8 mouse cellular contexts compared by ENCODE assay signal in the genomic region with DNA sequence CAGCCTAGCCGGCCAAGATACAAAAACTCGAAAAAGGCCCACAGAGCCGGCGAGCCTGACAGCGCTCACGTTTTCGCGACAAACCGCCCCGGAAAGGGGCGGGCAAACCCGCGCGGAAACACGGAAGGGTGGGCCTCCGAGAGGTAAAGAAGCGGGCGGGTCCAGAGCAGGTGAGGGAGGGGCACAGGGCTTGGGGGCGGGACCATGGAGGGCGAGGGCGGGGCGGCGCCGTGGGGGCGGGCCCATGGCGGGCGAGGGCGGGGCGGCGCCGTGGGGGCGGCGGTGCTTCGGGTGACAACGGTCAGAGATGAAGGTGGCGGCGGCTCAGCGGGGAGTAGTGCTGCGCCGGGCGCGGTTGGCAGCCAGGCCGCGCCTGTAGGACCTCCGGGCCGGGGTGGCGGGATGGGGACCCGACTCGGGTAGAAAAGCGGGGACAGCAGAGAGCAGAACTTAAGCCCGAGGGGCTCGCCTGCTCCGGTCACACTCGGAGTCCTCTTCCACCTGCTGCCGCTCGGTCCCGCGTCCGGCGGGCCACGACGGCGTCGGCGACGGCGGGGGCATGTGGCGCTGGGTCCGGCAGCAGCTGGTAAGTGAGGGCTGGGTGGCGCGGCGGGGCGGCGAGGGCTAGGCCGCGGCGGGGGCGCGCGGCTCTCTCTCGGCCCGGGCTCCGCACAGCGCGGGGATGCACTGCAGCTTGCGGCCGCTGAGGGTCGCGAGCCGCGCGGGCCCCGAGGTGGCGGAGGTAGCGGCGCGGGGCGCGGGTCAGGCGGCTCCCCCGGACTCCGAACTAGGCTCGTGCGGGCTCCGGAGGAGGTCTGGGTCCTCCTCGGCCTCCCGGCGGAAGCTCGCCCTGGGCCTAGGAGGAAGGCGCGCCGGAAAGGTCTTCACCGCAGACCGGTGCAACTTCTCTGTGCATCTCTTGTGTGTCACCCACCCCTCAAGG. TPM values are rescaled to one million over a fixed set of nuclear protein-coding genes. Genes with fewer than 3 reads are reported as not detected.
A peak's percentile ranks its signal among the peaks of the same experiment; 100 is the strongest.
DNase-seq lines count a peak whose midpoint lies in the region; ATAC-seq and TF ChIP-seq lines count a peak whose summit lies in the region.

Atp11b (plus strand) TSS at position 282 of the 943 bp plus-strand sequence.

- peak; percentile 96 for ATAC-seq in kidney, embryonic 15.5 days (replicated peaks; ENCODE audit: low FRiP score)
- ATAC-seq in liver, embryonic 11.5 days (replicated peaks; ENCODE audit: low FRiP score) = peak; percentile 94
- peak; percentile 92 for ATAC-seq in stomach, embryonic 14.5 days (ENCODE audit: insufficient number of reproducible peaks, insufficient read depth, low FRiP score, low read depth)

- peak; percentile 87 for DNase-seq in B cell, adult 2 months
- peak; percentile 95 for DNase-seq in heart, embryonic 10.5 days (ENCODE audit: low spot score)
- peak; percentile 90 for DNase-seq in liver, embryonic 11.5 days (ENCODE audit: low spot score)
- peak; percentile 94 for DNase-seq in naive thymus-derived CD4-positive, alpha-beta T cell, adult 2 months (ENCODE audit: low read depth)

- TF ChIP-seq POLR2A in bone marrow macrophage, adult 2 months (IDR thresholded peaks at IDR 0.05; ENCODE audit: borderline replicate concordance, low read depth, low read length) = no peak; the same call in 1 of the 2 replicates
- TF ChIP-seq POLR2A in embryonic fibroblast, embryonic 13.5 days (IDR thresholded peaks at IDR 0.05; ENCODE audit: low read depth, low read length) = peak; percentile 74

- peak within 1 kb of the TSS; percentile 86 for H3K9ac ChIP-seq in kidney, embryonic 15.5 days
- peak within 1 kb of the TSS; percentile 93 for H3K9ac ChIP-seq in liver, embryonic 11.5 days (ENCODE audit: low read depth, low read length)
- H3K9ac ChIP-seq in stomach, embryonic 14.5 days (replicated peaks; ENCODE audit: low read depth, low read length) = peak within 1 kb of the TSS; percentile 87

- peak within 1 kb of the TSS; percentile 89 for H3K4me3 ChIP-seq in bone marrow macrophage, adult 2 months (ENCODE audit: insufficient read depth, low read length)
- H3K4me3 ChIP-seq in embryonic fibroblast, embryonic 13.5 days (ENCODE audit: insufficient read depth, low read length) = peak within 1 kb of the TSS; percentile 65
- H3K4me3 ChIP-seq in heart, embryonic 10.5 days = peak within 1 kb of the TSS; percentile 89
- peak within 1 kb of the TSS; percentile 92 for H3K4me3 ChIP-seq in kidney, embryonic 15.5 days (replicated peaks)
- H3K4me3 ChIP-seq in liver, embryonic 11.5 days (ENCODE audit: low read depth, low read length) = peak within 1 kb of the TSS; percentile 93
- peak within 1 kb of the TSS; percentile 87 for H3K4me3 ChIP-seq in stomach, embryonic 14.5 days (ENCODE audit: low read depth, low read length)

- WGBS in heart, embryonic 10.5 days = under 1% methylated on average over 105 of the region's 114 CpGs
- under 1% methylated on average over 95 of the region's 114 CpGs for WGBS in kidney, embryonic 15.5 days
- under 1% methylated on average over 105 of the region's 114 CpGs for WGBS in liver, embryonic 11.5 days
- under 1% methylated on average over 100 of the region's 114 CpGs for WGBS in stomach, embryonic 14.5 days

- H3K9me3 ChIP-seq in heart, embryonic 10.5 days = no peaks in the 10 kb centered on the region
- H3K9me3 ChIP-seq in kidney, embryonic 15.5 days (replicated peaks) = no peaks in the 10 kb centered on the region
- H3K9me3 ChIP-seq in liver, embryonic 11.5 days (ENCODE audit: control insufficient read depth, low read length) = no peaks in the 10 kb centered on the region
- no peaks in the 10 kb centered on the region for H3K9me3 ChIP-seq in stomach, embryonic 14.5 days (ENCODE audit: control insufficient read depth, low read depth, low read length)

- no peaks in the 10 kb centered on the region for H3K36me3 ChIP-seq in heart, embryonic 10.5 days
- no peaks in the 10 kb centered on the region for H3K36me3 ChIP-seq in kidney, embryonic 15.5 days
- no peaks in the 10 kb centered on the region for H3K36me3 ChIP-seq in liver, embryonic 11.5 days (ENCODE audit: control insufficient read depth, insufficient read depth, low read length)
- H3K36me3 ChIP-seq in stomach, embryonic 14.5 days (ENCODE audit: control insufficient read depth, insufficient read depth, low read length) = no peaks in the 10 kb centered on the region

- H3K27ac ChIP-seq in bone marrow macrophage, adult 2 months (ENCODE audit: insufficient read depth, low read depth, low read length) = peak within 1 kb of the TSS; percentile 55
- peak within 1 kb of the TSS; percentile 11 for H3K27ac ChIP-seq in embryonic fibroblast, embryonic 13.5 days (ENCODE audit: insufficient read depth, low read length)
- peak within 1 kb of the TSS; percentile 98 for H3K27ac ChIP-seq in heart, embryonic 10.5 days
- peak within 1 kb of the TSS; percentile 95 for H3K27ac ChIP-seq in kidney, embryonic 15.5 days
- H3K27ac ChIP-seq in liver, embryonic 11.5 days (ENCODE audit: low read depth, low read length) = peak within 1 kb of the TSS; percentile 94
- peak within 1 kb of the TSS; percentile 93 for H3K27ac ChIP-seq in stomach, embryonic 14.5 days (ENCODE audit: low read length)

- H3K4me1 ChIP-seq in bone marrow macrophage, adult 2 months (ENCODE audit: control insufficient read depth, insufficient read depth, low read length) = no peaks in the 10 kb centered on the region
- H3K4me1 ChIP-seq in embryonic fibroblast, embryonic 13.5 days (ENCODE audit: control insufficient read depth, insufficient read depth, low read length) = no peaks in the 10 kb centered on the region
- H3K4me1 ChIP-seq in heart, embryonic 10.5 days = 0 out of 2 replicates have a peak, but pooled peaks cover 2% of the 10 kb centered on the region
- peaks cover 9% of the 10 kb centered on the region for H3K4me1 ChIP-seq in kidney, embryonic 15.5 days
- H3K4me1 ChIP-seq in liver, embryonic 11.5 days (replicated peaks; ENCODE audit: control insufficient read depth, insufficient read depth, low read length) = peaks cover 10% of the 10 kb centered on the region
- no peaks in the 10 kb centered on the region; the same call in 1 of the 2 replicates for H3K4me1 ChIP-seq in stomach, embryonic 14.5 days (ENCODE audit: control insufficient read depth, insufficient read depth, low read length)

- no peak for TF ChIP-seq CTCF in bone marrow macrophage, adult 2 months (IDR thresholded peaks at IDR 0.05; ENCODE audit: low read depth, low read length)
- no peak for TF ChIP-seq CTCF in embryonic fibroblast, embryonic 13.5 days (IDR thresholded peaks at IDR 0.05; ENCODE audit: borderline replicate concordance, insufficient read depth, low read length)

- H3K4me2 ChIP-seq in kidney, embryonic 15.5 days = peak within 1 kb of the TSS; percentile 65
- H3K4me2 ChIP-seq in liver, embryonic 11.5 days = peak within 1 kb of the TSS; percentile 76
- peak within 1 kb of the TSS; percentile 60 for H3K4me2 ChIP-seq in stomach, embryonic 14.5 days (replicated peaks; ENCODE audit: low read depth, low read length)

- no peaks in the 10 kb centered on the region for H3K27me3 ChIP-seq in heart, embryonic 10.5 days (ENCODE audit: insufficient read depth, poor library complexity, severe bottlenecking)
- no peaks in the 10 kb centered on the region for H3K27me3 ChIP-seq in kidney, embryonic 15.5 days
- H3K27me3 ChIP-seq in liver, embryonic 11.5 days (replicated peaks; ENCODE audit: control insufficient read depth, insufficient read depth, low read length) = no peaks in the 10 kb centered on the region
- H3K27me3 ChIP-seq in stomach, embryonic 14.5 days (ENCODE audit: control insufficient read depth, insufficient read depth, low read length) = no peaks in the 10 kb centered on the region

RNA-seq across cellular contexts. Expression of gene Atp11b, which starts in this region (rescaled TPM):
- polyA plus RNA-seq in bone marrow macrophage, adult 2 months (2012; ENCODE audit: insufficient read depth, insufficient read length, missing spikeins) = 40.3 and 42.1 TPM in 2 replicates
- 42.6 and 45.4 TPM in 2 replicates for polyA plus RNA-seq in embryonic fibroblast, embryonic 13.5 days (2011; ENCODE audit: insufficient read length, low read depth, missing spikeins)
- 29.9 and 30.1 TPM in 2 replicates for polyA plus RNA-seq in heart, embryonic 10.5 days (2016; fragmentation: Nextera tagmentation; extraction: Ambion mirVana)
- polyA plus RNA-seq in kidney, embryonic 15.5 days (2015; fragmentation: Nextera tagmentation; extraction: Ambion mirVana) = 32.9 and 34.8 TPM in 2 replicates
- polyA plus RNA-seq in liver, embryonic 11.5 days (2014; fragmentation: Nextera tagmentation; extraction: Ambion mirVana) = 40.1 and 41.6 TPM in 2 replicates
- polyA plus RNA-seq in stomach, embryonic 14.5 days (2014; fragmentation: Nextera tagmentation; extraction: Ambion mirVana) = 52.3 and 58.2 TPM in 2 replicates

Comparison
In these comparisons a context has a peak if more than half of its experiments do, and no peak if none do; other contexts are left out.
1. Peak in every context shown above with its lines: DNase-seq, ATAC-seq, H3K4me3 ChIP-seq and H3K27ac ChIP-seq.
2. H3K27ac ChIP-seq: peak in every context shown above with its lines; median percentile 98 in heart, embryonic 10.5 days; 95 in kidney, embryonic 15.5 days; 94 in liver, embryonic 11.5 days; 93 in stomach, embryonic 14.5 days; 55 in bone marrow macrophage, adult 2 months; 11 in embryonic fibroblast, embryonic 13.5 days.